16 mouse cellular contexts compared by ENCODE assay signal in genomic region chr11:109217827-109218536, GRCm38 (mm10).
DNase-seq lines count a peak whose midpoint lies in the region; ATAC-seq and TF ChIP-seq lines count a peak whose summit lies in the region.
"Had no signal": no experiment of that assay in that cellular context is flagged by ENCODE, and none has a peak within 500 bp of the region (broad histone marks: within the 10 kb centered on the region; RNA-seq: fewer than 3 reads in every experiment).

No protein-coding gene starts in this region.

- ATAC-seq in forebrain, embryonic 11.5 days (replicated peaks; ENCODE audit: low FRiP score), result peak; percentile 71
- ATAC-seq in hindbrain, postnatal 0 days, result peak; percentile 77; the same call in 1 of the 2 replicates
- ATAC-seq in neural tube, embryonic 15.5 days (ENCODE audit: low FRiP score), result peak; percentile 70
- no peak for ATAC-seq in heart, embryonic 11.5 days (replicated peaks; ENCODE audit: insufficient number of reproducible peaks, low FRiP score, low TSS enrichment)
- no peak for ATAC-seq in intestine, embryonic 15.5 days

- no peaks in the 10 kb centered on the region for H3K9me3 ChIP-seq in forebrain, embryonic 11.5 days (ENCODE audit: control insufficient read depth, low read length)
- no peaks in the 10 kb centered on the region for H3K9me3 ChIP-seq in hindbrain, postnatal 0 days (ENCODE audit: low read length)
- H3K9me3 ChIP-seq in neural tube, embryonic 15.5 days (replicated peaks), result no peaks in the 10 kb centered on the region
- H3K9me3 ChIP-seq in heart, embryonic 11.5 days (replicated peaks; ENCODE audit: control insufficient read depth, low read length), result no peaks in the 10 kb centered on the region
- no peaks in the 10 kb centered on the region for H3K9me3 ChIP-seq in intestine, embryonic 15.5 days

- WGBS in forebrain, embryonic 11.5 days, result 32% methylated on average over 12 of the region's 12 CpGs
- 32% methylated on average over 12 of the region's 12 CpGs for WGBS in hindbrain, postnatal 0 days
- WGBS in neural tube, embryonic 15.5 days, result 48% methylated on average over 12 of the region's 12 CpGs
- 57% methylated on average over 12 of the region's 12 CpGs for WGBS in heart, embryonic 11.5 days (ENCODE audit: insufficient replicate concordance)
- 57% methylated on average over 12 of the region's 12 CpGs for WGBS in intestine, embryonic 15.5 days

- DNase-seq in retina, postnatal 1 day, result peak; percentile 24
- no peak for DNase-seq in retina, embryonic 14.5 days (ENCODE audit: low spot score)
- DNase-seq in forebrain, embryonic 11.5 days (ENCODE audit: low spot score), result no peak
- peak; percentile 59 for DNase-seq in hindbrain, postnatal 0 days (ENCODE audit: low spot score)
- DNase-seq in left cerebral cortex, adult 2 months (ENCODE audit: extremely low spot score in 1 of 2, low spot score in 2 of 2), result no peak
- DNase-seq: cerebellum, adult 11-12 months; gastrocnemius, postnatal 25 days; heart, postnatal 36 days; layer of hippocampus, postnatal 36 days; lung, postnatal 14 days; spleen, adult 18-20 months had no signal

- no peak overlapping the region for H3K9ac ChIP-seq in forebrain, embryonic 11.5 days (ENCODE audit: low read length)
- H3K9ac ChIP-seq in hindbrain, postnatal 0 days (replicated peaks; ENCODE audit: low read length), result no peak overlapping the region
- H3K9ac ChIP-seq in neural tube, embryonic 15.5 days (replicated peaks), result no peak overlapping the region
- no peak overlapping the region for H3K9ac ChIP-seq in heart, embryonic 11.5 days (ENCODE audit: low read depth, low read length)
- no peak overlapping the region for H3K9ac ChIP-seq in intestine, embryonic 15.5 days

- H3K4me3 ChIP-seq in forebrain, embryonic 11.5 days (ENCODE audit: low read depth, low read length), result no peak overlapping the region
- no peak overlapping the region for H3K4me3 ChIP-seq in hindbrain, postnatal 0 days (ENCODE audit: low read length)
- H3K4me3 ChIP-seq in neural tube, embryonic 15.5 days (replicated peaks), result no peak overlapping the region
- H3K4me3 ChIP-seq in heart, embryonic 11.5 days (ENCODE audit: low read depth, low read length), result no peak overlapping the region
- no peak overlapping the region for H3K4me3 ChIP-seq in left cerebral cortex, adult 2 months
- H3K4me3 ChIP-seq in intestine, embryonic 15.5 days (replicated peaks), result no peak overlapping the region

- intact Hi-C loops in left cerebral cortex, adult 2 months (cut with DNase I), result no loop called here

- H3K36me3 ChIP-seq in forebrain, embryonic 11.5 days (ENCODE audit: control insufficient read depth, insufficient read depth, low read length), result no peaks in the 10 kb centered on the region
- H3K36me3 ChIP-seq in hindbrain, postnatal 0 days (ENCODE audit: insufficient read depth, low read length), result no peaks in the 10 kb centered on the region
- no peaks in the 10 kb centered on the region for H3K36me3 ChIP-seq in neural tube, embryonic 15.5 days
- H3K36me3 ChIP-seq in heart, embryonic 11.5 days (ENCODE audit: control insufficient read depth, insufficient read depth, low read length), result no peaks in the 10 kb centered on the region
- H3K36me3 ChIP-seq in intestine, embryonic 15.5 days, result no peaks in the 10 kb centered on the region

- no peak for TF ChIP-seq CTCF in hindbrain, postnatal 0 days (IDR thresholded peaks at IDR 0.05; ENCODE audit: low read depth)
- TF ChIP-seq CTCF in left cerebral cortex, adult 2 months (IDR thresholded peaks at IDR 0.05), result no peak

- no peak overlapping the region for H3K4me2 ChIP-seq in forebrain, embryonic 11.5 days (ENCODE audit: low read depth, low read length, severe bottlenecking)
- H3K4me2 ChIP-seq in hindbrain, postnatal 0 days (ENCODE audit: low read depth, low read length), result no peak overlapping the region
- no peak overlapping the region for H3K4me2 ChIP-seq in neural tube, embryonic 15.5 days
- H3K4me2 ChIP-seq in heart, embryonic 11.5 days, result no peak overlapping the region
- H3K4me2 ChIP-seq in intestine, embryonic 15.5 days (replicated peaks), result no peak overlapping the region
- H3K4me2 ChIP-seq: liver, embryonic 11.5 days had no signal

- H3K27me3 ChIP-seq in forebrain, embryonic 11.5 days (ENCODE audit: control insufficient read depth, insufficient read depth, low read length), result no peaks in the 10 kb centered on the region
- H3K27me3 ChIP-seq in hindbrain, postnatal 0 days (ENCODE audit: insufficient read depth, low read length), result no peaks in the 10 kb centered on the region
- H3K27me3 ChIP-seq in neural tube, embryonic 15.5 days (replicated peaks), result no peaks in the 10 kb centered on the region
- H3K27me3 ChIP-seq in heart, embryonic 11.5 days (ENCODE audit: control insufficient read depth, insufficient read depth, low read length), result no peaks in the 10 kb centered on the region
- H3K27me3 ChIP-seq in intestine, embryonic 15.5 days (replicated peaks), result no peaks in the 10 kb centered on the region

- no peaks in the 10 kb centered on the region; the same call in 1 of the 2 replicates for H3K4me1 ChIP-seq in forebrain, embryonic 11.5 days (replicated peaks; ENCODE audit: control insufficient read depth, insufficient read depth, low read length)
- peaks cover 5% of the 10 kb centered on the region; the same call in 1 of the 2 replicates for H3K4me1 ChIP-seq in hindbrain, postnatal 0 days (ENCODE audit: insufficient read depth, low read length)
- H3K4me1 ChIP-seq in neural tube, embryonic 15.5 days, result peaks cover 11% of the 10 kb centered on the region
- no peaks in the 10 kb centered on the region for H3K4me1 ChIP-seq in heart, embryonic 11.5 days (ENCODE audit: control insufficient read depth, insufficient read depth, low read length)
- H3K4me1 ChIP-seq in intestine, embryonic 15.5 days (replicated peaks), result no peaks in the 10 kb centered on the region

- no peak overlapping the region for H3K27ac ChIP-seq in forebrain, embryonic 11.5 days (ENCODE audit: low read depth, low read length)
- H3K27ac ChIP-seq in hindbrain, postnatal 0 days, result peak overlapping the region; percentile 8
- 0 out of 2 replicates have a peak overlapping the region, but pooled peaks have one; percentile 45 for H3K27ac ChIP-seq in neural tube, embryonic 15.5 days (replicated peaks)
- no peak overlapping the region for H3K27ac ChIP-seq in heart, embryonic 11.5 days (ENCODE audit: low read depth, low read length)
- no peak overlapping the region for H3K27ac ChIP-seq in left cerebral cortex, adult 2 months
- no peak overlapping the region for H3K27ac ChIP-seq in intestine, embryonic 15.5 days
- H3K27ac ChIP-seq: kidney, postnatal 0 days had no signal

Comparison
In these comparisons a context has a peak if more than half of its experiments do, and no peak if none do; other contexts are left out.
1. DNase-seq: peak in retina, postnatal 1 day (single experiment) and hindbrain, postnatal 0 days (single experiment); none in retina, embryonic 14.5 days (single experiment), forebrain, embryonic 11.5 days (single experiment) and left cerebral cortex, adult 2 months (0 of 2).
2. ATAC-seq: peak in forebrain, embryonic 11.5 days (single experiment), hindbrain, postnatal 0 days (single experiment) and neural tube, embryonic 15.5 days (single experiment); none in heart, embryonic 11.5 days (single experiment) and intestine, embryonic 15.5 days (single experiment).
3. H3K27ac ChIP-seq: peak in hindbrain, postnatal 0 days (single experiment) and neural tube, embryonic 15.5 days (single experiment); none in forebrain, embryonic 11.5 days (single experiment), heart, embryonic 11.5 days (single experiment), left cerebral cortex, adult 2 months (single experiment) and intestine, embryonic 15.5 days (single experiment).